Mouse (Mus musculus): ENCODE measurements around the gene Gm49361. TPM values are rescaled to one million over a fixed set of nuclear protein-coding genes. Genes with fewer than 3 reads are reported as not detected.
A peak's percentile ranks its signal among the peaks of the same experiment; 100 is the strongest.

Gene Gm49361
- polyA plus RNA-seq, 1 experiment, result not detected

- H3K4me1 ChIP-seq (ENCODE audit: control insufficient read depth, insufficient read depth, low read length), result peaks cover 18% of the 10 kb centered on the region
- no peak overlapping the region for H3K4me3 ChIP-seq (ENCODE audit: insufficient read depth, low read length)
- H3K27ac ChIP-seq (ENCODE audit: insufficient read depth, low read depth, low read length), result no peak overlapping the region
- TF ChIP-seq POLR2A (IDR thresholded peaks at IDR 0.05; ENCODE audit: borderline replicate concordance, low read depth, low read length), result no peak
- TF ChIP-seq CTCF (IDR thresholded peaks at IDR 0.05; ENCODE audit: low read depth, low read length), result no peak
These were observed 129.5 kb downstream of the Gm49361 start for GRCm38 (mm10) chr14:57616339-57616965.

GRCm38 (mm10) chr14:57615828-57616227 lies 130.1 kb downstream of the Gm49361 start:
- no peak for TF ChIP-seq POLR2A (IDR thresholded peaks at IDR 0.05; ENCODE audit: borderline replicate concordance, low read depth, low read length)
- no peak for TF ChIP-seq CTCF (IDR thresholded peaks at IDR 0.05; ENCODE audit: low read depth, low read length)
- Histone ChIP-seq H3K4me1 (ENCODE audit: control insufficient read depth, insufficient read depth, low read length) (peaks cover 23% of the 10 kb centered on the region), H3K27ac (ENCODE audit: insufficient read depth, low read depth, low read length) (no peak overlapping the region)

GRCm38 (mm10) chr14:57611034-57611433 lies 134.9 kb downstream of the Gm49361 start:
- Histone ChIP-seq H3K4me1 (ENCODE audit: control insufficient read depth, insufficient read depth, low read length) (peaks cover 28% of the 10 kb centered on the region), H3K4me3 (ENCODE audit: insufficient read depth, low read length) (no peak overlapping the region), H3K27ac (ENCODE audit: insufficient read depth, low read depth, low read length) (peak overlapping the region; percentile 26)
- no peak for TF ChIP-seq POLR2A (IDR thresholded peaks at IDR 0.05; ENCODE audit: borderline replicate concordance, low read depth, low read length)
- TF ChIP-seq CTCF (IDR thresholded peaks at IDR 0.05; ENCODE audit: low read depth, low read length), result no peak

More at GRCm38 (mm10) chr14:57615828-57616227, 130.1 kb downstream of the Gm49361 start:
- no peak overlapping the region for H3K4me3 ChIP-seq (ENCODE audit: insufficient read depth, low read length)

GRCm38 (mm10) chr14:57609816-57610329 lies 136.0 kb downstream of the Gm49361 start:
- Histone ChIP-seq H3K4me3 (ENCODE audit: insufficient read depth, low read length) (no peak overlapping the region), H3K27ac (ENCODE audit: insufficient read depth, low read depth, low read length) (no peak overlapping the region), H3K4me1 (ENCODE audit: control insufficient read depth, insufficient read depth, low read length) (peaks cover 28% of the 10 kb centered on the region)
- TF ChIP-seq POLR2A (IDR thresholded peaks at IDR 0.05; ENCODE audit: borderline replicate concordance, low read depth, low read length), result no peak
- no peak for TF ChIP-seq CTCF (IDR thresholded peaks at IDR 0.05; ENCODE audit: low read depth, low read length)

DNA sequence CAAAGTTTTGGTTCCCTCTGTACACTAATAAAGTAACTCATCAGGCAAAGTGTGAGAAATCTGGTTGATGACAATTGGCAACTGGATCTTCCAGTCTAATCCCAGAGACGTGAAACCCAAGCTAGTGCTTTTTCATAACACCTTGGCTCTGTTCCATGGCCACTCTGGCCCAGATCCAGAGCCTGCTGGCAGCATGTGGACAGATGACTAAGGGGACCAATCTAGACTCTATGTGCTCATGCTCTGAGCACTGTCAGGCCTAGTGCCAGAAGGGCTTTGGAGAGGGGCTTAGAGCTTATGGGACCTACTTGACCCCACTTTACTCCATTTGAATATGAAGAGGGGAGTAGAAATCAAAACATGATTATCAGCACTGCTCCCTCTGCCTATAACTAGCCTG lies 138.4 kb downstream of the Gm49361 start:
- H3K4me1 ChIP-seq (ENCODE audit: control insufficient read depth, insufficient read depth, low read length), result peaks cover 25% of the 10 kb centered on the region
- TF ChIP-seq CTCF (IDR thresholded peaks at IDR 0.05; ENCODE audit: low read depth, low read length), result no peak
- no peak for TF ChIP-seq POLR2A (IDR thresholded peaks at IDR 0.05; ENCODE audit: borderline replicate concordance, low read depth, low read length)
- H3K27ac ChIP-seq (ENCODE audit: insufficient read depth, low read depth, low read length), result peak overlapping the region; percentile 34; the same call in 1 of the 2 replicates
- H3K4me3 ChIP-seq (ENCODE audit: insufficient read depth, low read length), result no peak overlapping the region

GRCm38 (mm10) chr14:57606663-57607365 lies 139.1 kb downstream of the Gm49361 start:
- Histone ChIP-seq H3K4me1 (ENCODE audit: control insufficient read depth, insufficient read depth, low read length) (peaks cover 25% of the 10 kb centered on the region), H3K4me3 (ENCODE audit: insufficient read depth, low read length) (no peak overlapping the region), H3K27ac (ENCODE audit: insufficient read depth, low read depth, low read length) (no peak overlapping the region)
- no peak for TF ChIP-seq CTCF (IDR thresholded peaks at IDR 0.05; ENCODE audit: low read depth, low read length)
- no peak for TF ChIP-seq POLR2A (IDR thresholded peaks at IDR 0.05; ENCODE audit: borderline replicate concordance, low read depth, low read length)

DNA sequence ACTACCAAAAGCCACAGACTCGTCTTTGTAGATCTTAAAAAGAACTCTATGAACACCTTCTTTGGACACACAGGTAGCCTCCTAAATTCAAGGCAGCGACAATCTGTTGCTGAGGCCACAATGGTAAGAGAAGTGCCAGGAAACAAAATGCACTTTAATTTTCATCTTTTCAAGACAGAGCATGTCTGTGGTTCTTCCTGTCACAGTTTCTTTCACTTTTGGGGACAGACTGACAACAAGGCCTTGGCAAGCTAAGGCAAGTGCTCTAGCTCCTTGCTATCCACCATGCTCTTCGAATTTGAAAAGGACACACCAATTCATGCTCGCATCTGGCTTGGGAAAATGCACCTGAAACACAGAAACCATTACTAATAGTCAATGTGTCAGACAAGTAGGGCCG lies 152.6 kb downstream of the Gm49361 start:
- no peak overlapping the region for H3K4me3 ChIP-seq (ENCODE audit: insufficient read depth, low read length)
- no peak overlapping the region for H3K27ac ChIP-seq (ENCODE audit: insufficient read depth, low read depth, low read length)
- peaks cover 5% of the 10 kb centered on the region for H3K4me1 ChIP-seq (ENCODE audit: control insufficient read depth, insufficient read depth, low read length)
- TF ChIP-seq POLR2A (IDR thresholded peaks at IDR 0.05; ENCODE audit: borderline replicate concordance, low read depth, low read length) (no peak), CTCF (IDR thresholded peaks at IDR 0.05; ENCODE audit: low read depth, low read length) (no peak)

Other genes starting within 250 kb of the Gm49361 start
- not detected in 2 replicates for gene Il17d, start 221.3 kb downstream of the Gm49361 start, polyA plus RNA-seq (2012; ENCODE audit: insufficient read depth, insufficient read length, missing spikeins)
- 30.7 and 32.2 TPM in 2 replicates for gene Eef1akmt1, start 174.5 kb downstream of the Gm49361 start, polyA plus RNA-seq (2012; ENCODE audit: insufficient read depth, insufficient read length, missing spikeins)
- 8.8 and 8.9 TPM in 2 replicates for gene Xpo4, start 80.7 kb downstream of the Gm49361 start, polyA plus RNA-seq (2012; ENCODE audit: insufficient read depth, insufficient read length, missing spikeins)
- 22.4 and 27.6 TPM in 2 replicates for gene Lats2, start 12.3 kb upstream of the Gm49361 start, polyA plus RNA-seq (2012; ENCODE audit: insufficient read depth, insufficient read length, missing spikeins)
- gene Sap18, start 52.1 kb upstream of the Gm49361 start, polyA plus RNA-seq (2012; ENCODE audit: insufficient read depth, insufficient read length, missing spikeins), result 13.7 and 76.3 TPM in 2 replicates
- 12.0 and 13.3 TPM in 2 replicates for gene Ska3, start 80.1 kb upstream of the Gm49361 start, polyA plus RNA-seq (2012; ENCODE audit: insufficient read depth, insufficient read length, missing spikeins)
- 53.4 and 65.6 TPM in 2 replicates for gene Mrpl57, start 80.1 kb upstream of the Gm49361 start, polyA plus RNA-seq (2012; ENCODE audit: insufficient read depth, insufficient read length, missing spikeins)
- 52.4 and 58.7 TPM in 2 replicates for gene Zdhhc20, start 144.2 kb upstream of the Gm49361 start, polyA plus RNA-seq (2012; ENCODE audit: insufficient read depth, insufficient read length, missing spikeins)

Measured in bone marrow macrophage, adult 2 months (primary cell).